Mouse (Mus musculus) hindlimb bud, embryonic 11.5 days (tissue): Measurements from ENCODE around the gene Gm10719.
"Not testable (repeated sequence)": the region's sequence is repeated elsewhere in the genome, so short reads cannot be mapped to it uniquely, and the experiment has no call there.

Source experiments
- DNase-seq: peaks from one replicate; pipeline ENCODE4 v3.0.0-alpha.2; 2012; ENCODE audit warnings: low read depth, low spot score; ENCODE audit errors: extremely low spot score

Gm10719 gene

GRCm38 (mm10) chr9:3017108-3017507, at the start of gene Gm10719:
Gm10719 (plus strand) TSS chr9:3017408.
- DNase-seq: not testable (repeated sequence)

DNA sequence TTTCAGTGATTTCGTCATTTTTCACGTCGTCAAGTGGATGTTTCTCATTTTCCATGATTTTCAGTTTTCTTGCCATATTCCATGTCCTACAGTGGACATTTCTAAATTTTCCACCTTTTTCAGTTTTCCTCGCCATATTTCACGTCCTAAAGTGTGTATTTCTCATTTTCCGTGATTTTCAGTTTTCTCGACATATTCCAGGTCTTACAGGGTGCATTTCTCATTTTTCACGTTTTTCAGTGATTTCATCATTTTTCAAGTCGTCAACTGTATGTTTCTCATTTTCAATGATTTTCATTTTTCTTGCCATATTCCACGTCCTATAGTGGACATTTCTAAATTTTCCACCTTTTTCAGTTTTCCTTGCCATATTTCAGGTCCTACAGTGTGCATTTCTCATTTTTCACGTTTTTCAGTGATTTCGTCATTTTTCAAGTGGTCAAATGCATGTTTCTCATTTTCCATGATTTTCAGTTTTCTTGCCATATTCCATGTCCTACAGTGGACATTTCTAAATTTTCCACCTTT, 16.7 kb upstream of the Gm10719 start, which contains the start of gene Gm10722:
Gene Gm10722 (plus strand): TSS at position 478 of the 528 bp plus-strand sequence.
- peak; percentile 97 for DNase-seq

GRCm38 (mm10) chr9:3001006-3001405, 16.2 kb upstream of the Gm10719 start:
- DNase-seq: not testable (repeated sequence)

DNA sequence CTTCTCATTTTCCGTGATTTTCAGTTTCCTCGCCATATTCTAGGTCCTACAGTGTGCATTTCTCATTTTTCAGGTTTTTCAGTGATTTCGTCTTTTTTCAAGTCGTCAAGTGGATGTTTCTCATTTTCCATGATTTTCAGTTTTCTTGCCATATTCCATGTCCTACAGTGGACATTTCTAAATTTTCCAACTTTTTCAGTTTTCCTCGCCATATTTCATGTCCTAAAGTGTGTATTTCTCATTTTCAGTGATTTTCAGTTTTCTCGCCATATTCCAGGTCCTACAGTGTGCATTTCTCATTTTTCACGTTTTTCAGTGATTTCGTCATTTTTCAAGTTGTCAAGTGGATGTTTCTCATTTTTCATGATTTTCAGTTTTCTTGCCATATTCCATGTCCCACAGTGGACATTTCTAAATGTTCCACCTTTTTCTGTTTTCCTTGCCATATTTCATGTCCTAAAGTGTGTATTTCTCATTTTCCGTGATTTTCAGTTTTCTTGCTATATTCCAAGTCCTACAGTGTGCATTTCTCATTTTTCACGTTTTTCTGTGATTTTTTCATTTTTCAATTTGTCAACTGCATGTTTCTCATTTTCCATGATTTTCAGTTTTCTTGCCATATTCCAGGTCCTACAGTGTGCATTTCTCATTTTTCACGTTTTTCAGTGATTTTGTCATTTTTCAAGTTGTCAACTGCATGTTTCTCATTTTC, 15.1 kb upstream of the Gm10719 start:
- DNase-seq: peak; percentile 46

DNA sequence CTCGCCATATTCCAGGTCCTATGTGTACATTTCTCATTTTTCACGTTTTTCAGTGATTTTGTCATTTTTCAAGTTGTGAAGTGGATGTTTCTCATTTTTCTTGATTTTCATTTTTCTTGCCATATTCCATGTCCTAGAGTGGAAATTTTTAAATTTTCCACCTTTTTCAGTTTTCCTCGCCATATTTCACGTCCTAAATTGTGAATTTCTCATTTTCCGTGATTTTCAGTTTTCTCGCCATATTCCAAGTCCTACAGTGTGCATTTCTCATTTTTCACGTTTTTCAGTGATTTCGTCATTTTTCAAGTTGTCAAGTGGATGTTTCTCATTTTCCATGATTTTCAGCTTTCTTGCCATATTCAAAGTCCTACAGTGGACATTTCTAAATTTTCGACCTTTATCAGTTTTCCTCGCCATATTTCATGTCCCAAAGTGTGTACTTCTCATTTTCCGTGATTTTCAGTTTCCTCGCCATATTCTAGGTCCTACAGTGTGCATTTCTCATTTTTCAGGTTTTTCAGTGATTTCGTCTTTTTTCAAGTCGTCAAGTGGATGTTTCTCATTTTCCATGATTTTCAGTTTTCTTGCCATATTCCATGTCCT, 14.3 kb upstream of the Gm10719 start, which contains the start of gene Gm11168:
Gene Gm11168 (plus strand): TSS at position 553 of the 603 bp plus-strand sequence.
- not testable (repeated sequence) for DNase-seq

GRCm38 (mm10) chr9:3006179-3006578, 11.0 kb upstream of the Gm10719 start:
- DNase-seq: not testable (repeated sequence)

GRCm38 (mm10) chr9:3006636-3007035, 10.6 kb upstream of the Gm10719 start:
- DNase-seq: not testable (repeated sequence)

DNA sequence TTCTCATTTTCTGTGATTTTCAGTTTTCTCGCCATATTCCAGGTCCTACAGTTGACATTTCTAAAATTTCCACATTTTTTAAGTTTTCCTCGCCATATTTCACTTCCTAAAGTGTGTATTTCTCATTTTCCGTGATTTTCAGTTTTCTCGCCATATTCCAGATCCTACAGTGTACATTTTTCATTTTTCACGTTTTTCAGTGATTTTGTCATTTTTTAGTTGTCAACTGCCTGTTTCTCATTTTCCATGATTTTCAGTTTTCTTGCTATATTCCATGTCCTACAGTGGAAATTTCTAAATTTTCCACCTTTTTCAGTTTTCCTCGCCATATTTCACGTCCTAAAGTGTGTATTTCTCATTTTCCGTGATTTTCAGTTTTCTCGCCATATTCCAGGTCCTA, 9.9 kb upstream of the Gm10719 start:
- DNase-seq: peak; percentile 73

DNA sequence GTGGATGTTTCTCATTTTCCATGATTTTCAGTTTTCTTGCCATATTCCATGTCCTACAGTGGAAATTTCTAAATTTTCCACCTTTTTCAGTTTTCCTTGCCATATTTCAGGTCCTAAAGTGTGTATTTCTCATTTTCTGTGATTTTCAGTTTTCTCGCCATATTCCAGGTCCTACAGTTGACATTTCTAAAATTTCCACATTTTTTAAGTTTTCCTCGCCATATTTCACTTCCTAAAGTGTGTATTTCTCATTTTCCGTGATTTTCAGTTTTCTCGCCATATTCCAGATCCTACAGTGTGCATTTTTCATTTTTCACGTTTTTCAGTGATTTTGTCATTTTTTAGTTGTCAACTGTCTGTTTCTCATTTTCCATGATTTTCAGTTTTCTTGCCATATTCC, 7.9 kb upstream of the Gm10719 start:
- not testable (repeated sequence) for DNase-seq

DNA sequence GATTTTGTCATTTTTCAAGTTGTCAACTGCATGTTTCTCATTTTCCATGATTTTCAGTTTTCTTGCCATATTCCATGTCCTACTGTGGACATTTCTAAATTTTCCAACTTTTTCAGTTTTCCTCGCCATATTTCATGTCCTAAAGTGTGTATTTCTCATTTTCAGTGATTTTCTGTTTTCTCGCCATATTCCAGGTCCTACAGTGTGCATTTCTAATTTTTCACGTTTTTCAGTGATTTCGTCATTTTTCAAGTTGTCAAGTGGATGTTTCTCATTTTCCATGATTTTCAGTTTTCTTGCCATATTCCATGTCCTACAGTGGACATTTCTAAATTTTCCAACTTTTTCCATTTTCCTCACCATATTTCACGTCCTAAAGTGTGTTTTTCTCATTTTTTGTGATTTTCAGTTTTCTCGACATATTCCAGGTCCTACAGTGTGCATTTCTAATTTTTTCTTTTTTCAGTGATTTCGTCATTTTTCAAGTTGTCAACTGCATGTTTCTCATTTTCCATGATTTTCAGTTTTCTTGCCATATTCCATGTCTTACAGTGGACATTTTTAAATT, 5.1 kb upstream of the Gm10719 start:
- DNase-seq: not testable (repeated sequence)

DNA sequence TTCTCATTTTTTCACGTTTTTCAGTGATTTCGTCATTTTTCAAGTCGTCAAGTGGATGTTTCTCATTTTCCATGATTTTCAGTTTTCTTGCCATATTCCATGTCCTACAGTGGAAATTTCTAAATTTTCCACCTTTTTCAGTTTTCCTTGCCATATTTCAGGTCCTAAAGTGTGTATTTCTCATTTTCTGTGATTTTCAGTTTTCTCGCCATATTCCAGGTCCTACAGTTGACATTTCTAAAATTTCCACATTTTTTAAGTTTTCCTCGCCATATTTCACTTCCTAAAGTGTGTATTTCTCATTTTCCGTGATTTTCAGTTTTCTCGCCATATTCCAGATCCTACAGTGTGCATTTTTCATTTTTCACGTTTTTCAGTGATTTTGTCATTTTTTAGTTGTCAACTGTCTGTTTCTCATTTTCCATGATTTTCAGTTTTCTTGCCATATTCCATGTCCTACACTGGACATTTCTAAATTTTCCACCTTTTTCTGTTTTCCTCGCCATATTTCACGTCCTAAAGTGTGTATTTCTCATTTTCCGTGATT, 4.4 kb upstream of the Gm10719 start, which contains the start of gene Gm10721:
Gene Gm10721 (plus strand): TSS at position 408 of the 547 bp plus-strand sequence.
- DNase-seq: not testable (repeated sequence)

DNA sequence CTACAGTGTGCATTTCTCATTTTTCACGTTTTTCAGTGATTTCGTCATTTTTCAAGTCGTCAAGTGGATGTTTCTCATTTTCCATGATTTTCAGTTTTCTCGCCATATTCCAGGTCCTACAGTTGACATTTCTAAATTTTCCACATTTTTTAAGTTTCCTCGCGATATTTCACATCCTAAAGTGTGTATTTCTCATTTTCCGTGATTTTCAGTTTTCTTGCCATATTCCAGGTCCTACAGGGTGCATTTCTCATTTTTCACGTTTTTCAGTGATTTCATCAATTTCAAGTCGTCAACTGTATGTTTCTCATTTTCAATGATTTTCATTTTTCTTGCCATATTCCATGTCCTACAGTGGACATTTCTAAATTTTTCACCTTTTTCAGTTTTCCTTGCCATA, 1.9 kb upstream of the Gm10719 start, which contains the start of gene Gm10720:
Gene Gm10720 (plus strand): TSS at position 301 of the 400 bp plus-strand sequence.
- not testable (repeated sequence) for DNase-seq

DNA sequence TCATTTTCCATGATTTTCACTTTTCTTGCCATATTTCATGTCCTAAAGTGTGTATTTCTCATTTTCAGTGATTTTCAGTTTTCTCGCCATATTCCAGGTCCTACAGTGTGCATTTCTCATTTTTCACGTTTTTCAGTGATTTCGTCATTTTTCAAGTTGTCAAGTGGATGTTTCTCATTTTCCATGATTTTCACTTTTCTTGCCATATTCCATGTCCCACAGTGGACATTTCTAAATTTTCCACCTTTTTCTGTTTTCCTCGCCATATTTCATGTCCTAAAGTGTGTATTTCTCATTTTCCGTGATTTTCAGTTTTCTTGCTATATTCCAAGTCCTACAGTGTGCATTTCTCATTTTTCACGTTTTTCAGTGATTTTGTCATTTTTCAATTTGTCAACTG, 1.3 kb upstream of the Gm10719 start:
- not testable (repeated sequence) for DNase-seq

GRCm38 (mm10) chr9:3018944-3019343, 1.7 kb downstream of the Gm10719 start:
- DNase-seq: not testable (repeated sequence)

DNA sequence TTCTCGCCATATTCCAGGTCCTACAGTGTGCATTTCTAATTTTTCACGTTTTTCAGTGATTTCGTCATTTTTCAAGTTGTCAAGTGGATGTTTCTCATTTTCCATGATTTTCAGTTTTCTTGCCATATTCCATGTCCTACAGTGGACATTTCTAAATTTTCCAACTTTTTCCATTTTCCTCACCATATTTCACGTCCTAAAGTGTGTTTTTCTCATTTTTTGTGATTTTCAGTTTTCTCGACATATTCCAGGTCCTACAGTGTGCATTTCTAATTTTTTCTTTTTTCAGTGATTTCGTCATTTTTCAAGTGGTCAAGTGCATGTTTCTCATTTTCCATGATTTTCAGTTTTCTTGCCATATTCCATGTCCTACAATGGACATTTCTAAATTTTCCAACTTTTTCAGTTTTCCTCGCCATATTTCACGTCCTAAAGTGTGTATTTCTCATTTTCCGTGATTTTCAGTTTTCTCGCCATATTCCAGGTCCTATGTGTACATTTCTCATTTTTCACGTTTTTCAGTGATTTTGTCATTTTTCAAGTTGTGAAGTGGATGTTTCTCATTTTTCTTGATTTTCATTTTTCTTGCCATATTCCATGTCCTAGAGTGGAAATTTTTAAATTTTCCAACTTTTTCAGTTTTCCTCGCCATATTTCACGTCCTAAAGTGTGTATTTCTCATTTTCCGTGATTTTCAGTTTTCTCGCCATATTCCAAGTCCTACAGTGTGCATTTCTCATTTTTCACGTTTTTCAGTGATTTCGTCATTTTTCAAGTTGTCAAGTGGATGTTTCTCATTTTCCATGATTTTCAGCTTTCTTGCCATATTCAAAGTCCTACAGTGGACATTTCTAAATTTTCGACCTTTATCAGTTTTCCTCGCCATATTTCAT, 2.9 kb downstream of the Gm10719 start:
- not testable (repeated sequence) for DNase-seq

DNA sequence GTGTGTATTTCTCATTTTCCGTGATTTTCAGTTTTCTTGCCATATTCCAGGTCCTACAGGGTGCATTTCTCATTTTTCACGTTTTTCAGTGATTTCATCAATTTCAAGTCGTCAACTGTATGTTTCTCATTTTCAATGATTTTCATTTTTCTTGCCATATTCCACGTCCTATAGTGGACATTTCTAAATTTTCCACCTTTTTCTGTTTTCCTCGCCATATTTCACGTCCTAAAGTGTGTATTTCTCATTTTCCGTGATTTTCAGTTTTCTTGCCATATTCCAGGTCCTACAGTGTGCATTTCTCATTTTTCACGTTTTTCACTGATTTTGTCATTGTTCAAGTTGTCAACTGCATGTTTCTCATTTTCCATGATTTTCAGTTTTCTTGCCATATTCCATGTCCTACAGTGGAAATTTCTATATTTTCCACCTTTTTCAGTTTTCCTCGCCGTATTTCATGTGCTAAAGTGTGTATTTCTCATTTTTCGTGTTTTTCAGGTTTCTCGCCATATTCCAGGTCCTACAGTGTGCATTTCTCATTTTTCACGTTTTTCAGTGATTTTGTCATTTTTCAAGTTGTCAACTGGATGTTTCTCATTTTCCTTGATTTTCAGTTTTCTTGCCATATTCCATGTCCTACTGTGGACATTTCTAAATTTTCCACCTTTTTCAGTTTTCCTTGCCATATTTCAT, 5.3 kb downstream of the Gm10719 start:
- peak; percentile 93 for DNase-seq

- not testable (repeated sequence) for DNase-seq
Observed at GRCm38 (mm10) chr9:3023312-3023984, 6.2 kb downstream of the Gm10719 start, which contains the start of gene Gm10718. Gm10718 (plus strand) TSS chr9:3023547.

DNA sequence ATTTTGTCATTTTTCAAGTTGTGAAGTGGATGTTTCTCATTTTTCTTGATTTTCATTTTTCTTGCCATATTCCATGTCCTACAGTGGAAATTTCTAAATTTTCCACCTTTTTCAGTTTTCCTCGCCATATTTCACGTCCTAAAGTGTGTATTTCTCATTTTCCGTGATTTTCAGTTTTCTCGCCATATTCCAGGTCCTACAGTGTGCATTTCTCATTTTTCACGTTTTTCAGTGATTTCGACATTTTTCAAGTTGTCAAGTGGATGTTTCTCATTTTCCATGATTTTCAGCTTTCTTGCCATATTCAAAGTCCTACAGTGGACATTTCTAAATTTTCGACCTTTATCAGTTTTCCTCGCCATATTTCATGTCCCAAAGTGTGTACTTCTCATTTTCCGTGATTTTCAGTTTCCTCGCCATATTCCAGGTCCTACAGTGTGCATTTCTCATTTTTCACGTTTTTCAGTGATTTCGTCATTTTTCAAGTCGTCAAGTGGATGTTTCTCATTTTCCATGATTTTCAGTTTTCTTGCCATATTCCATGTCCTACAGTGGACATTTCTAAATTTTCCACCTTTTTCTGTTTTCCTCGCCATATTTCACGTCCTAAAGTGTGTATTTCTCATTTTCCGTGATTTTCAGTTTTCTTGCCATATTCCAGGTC, 6.9 kb downstream of the Gm10719 start:
- not testable (repeated sequence) for DNase-seq
